Mouse (Mus musculus): ENCODE data around the gene Snrpc.
A peak's percentile ranks its signal among the peaks of the same experiment; 100 is the strongest.

Snrpc gene

DNA sequence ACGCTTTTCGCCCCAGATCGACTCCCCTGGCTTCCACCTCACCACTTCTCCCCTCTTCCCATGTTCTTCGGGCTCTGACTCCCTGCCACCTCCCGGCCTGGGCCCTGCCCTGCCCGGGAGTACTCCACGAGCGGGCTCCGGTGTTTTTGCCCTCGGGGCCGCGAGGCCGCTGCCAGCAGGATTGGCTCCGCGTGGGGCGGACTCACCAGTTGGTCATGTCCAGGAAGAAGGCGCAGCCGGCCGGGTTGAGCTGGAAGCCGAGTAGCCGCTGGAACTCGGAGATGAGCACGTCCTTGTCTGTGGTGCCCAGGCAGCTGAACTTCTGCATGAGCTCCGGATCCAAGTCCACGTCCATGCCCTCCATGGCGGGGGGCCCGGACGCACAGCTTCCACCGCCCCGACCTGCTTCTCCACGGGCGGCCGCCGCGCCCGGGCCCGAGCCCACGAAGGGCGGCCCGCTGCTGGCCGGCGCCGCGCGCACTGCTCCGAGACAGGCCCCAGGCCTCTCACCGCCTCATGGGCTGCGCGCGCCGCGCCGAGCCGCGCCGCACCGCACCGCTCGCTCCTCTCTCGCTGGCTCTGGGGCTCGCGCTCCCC, 17.9 kb upstream of the Snrpc start:
- DNase-seq: peak; percentile 62 to 72

DNA sequence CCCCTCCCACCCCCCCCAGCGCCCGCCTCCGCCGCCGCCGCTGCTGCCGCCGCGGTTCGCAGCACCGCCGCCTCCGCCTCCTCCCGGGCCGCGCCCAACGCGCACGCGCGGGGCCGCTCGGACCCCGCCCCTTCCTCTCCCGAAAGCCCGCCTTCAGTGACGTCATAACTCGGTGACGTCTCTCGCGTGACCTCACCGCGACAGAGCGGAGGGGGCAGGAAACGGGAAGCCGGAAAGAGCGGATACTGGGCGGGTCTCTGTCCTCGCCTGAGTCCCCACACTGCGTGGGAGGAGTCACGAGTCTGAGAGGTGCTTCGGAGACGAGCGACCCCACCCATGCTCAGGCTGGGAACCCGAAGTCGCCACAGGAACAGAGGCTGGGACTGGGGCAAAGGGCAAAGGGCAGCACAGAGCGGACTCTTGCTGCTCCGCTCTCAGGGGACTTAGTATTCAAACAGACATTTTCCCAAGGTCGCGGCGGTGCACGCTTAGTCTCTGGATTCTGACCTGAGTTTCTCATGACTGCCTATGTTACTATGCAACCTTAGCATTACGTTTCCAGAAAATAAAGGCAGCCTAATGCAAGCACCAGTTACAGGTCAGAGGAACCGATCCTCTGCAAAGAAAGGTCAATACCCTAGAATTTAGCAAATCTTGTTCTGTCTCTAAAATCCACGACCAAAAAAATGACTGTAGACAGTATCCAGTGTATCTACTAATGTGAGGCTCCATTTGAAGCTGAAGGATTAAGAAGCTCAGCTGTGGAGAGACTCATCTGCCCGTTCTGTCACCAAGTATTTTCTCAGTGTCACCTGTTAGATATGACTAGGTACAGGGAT, 17.2 kb upstream of the Snrpc start, which contains the start of gene D17Wsu92e:
D17Wsu92e (minus strand) TSS at position 81 of the 839 bp plus-strand sequence.
- peak; percentile 98 for DNase-seq

DNA sequence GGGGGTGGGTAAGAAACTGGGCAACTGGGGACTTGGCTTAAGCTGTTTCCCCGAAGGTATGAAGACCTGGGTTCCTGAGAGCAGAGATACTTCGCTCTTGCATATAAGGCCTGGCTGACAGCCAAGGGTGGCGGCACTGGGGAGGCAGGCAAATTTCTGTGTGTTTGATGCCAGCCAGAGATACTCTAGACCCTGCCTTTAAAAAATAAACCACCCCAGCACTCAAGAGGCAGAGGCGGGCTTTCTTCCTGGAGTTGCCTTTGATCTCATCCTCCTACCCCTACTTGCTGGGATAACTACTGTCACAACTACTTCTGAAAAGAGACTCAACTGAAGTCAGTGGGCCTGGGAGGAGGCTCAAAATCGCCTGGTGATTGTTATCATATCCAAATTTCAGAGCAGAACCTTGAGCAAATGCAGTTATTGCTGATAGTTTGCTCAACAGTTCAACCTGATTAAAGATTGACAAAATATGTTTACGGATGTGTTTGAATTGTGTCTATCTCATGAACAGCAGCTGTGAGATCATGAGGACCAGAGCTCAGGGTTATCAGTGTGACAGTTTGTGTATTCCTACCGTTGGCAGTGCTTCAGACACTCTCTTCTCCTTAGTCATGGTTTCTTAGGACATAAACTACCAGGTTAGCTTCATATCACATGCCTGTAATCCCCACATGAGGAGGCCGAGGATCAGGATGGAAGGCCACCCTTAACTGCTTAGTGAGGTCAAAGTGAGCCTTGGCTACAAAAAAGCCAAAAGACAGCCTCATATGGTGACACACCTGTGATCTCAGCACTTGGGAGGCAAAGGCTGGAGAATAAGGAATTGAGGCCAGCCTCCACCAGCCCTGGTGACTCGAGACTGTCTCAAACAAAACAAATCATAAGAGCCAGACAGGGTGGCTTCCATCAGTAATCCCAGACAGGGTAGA, 16.3 kb upstream of the Snrpc start:
- DNase-seq: peak; percentile 29 to 57

DNA sequence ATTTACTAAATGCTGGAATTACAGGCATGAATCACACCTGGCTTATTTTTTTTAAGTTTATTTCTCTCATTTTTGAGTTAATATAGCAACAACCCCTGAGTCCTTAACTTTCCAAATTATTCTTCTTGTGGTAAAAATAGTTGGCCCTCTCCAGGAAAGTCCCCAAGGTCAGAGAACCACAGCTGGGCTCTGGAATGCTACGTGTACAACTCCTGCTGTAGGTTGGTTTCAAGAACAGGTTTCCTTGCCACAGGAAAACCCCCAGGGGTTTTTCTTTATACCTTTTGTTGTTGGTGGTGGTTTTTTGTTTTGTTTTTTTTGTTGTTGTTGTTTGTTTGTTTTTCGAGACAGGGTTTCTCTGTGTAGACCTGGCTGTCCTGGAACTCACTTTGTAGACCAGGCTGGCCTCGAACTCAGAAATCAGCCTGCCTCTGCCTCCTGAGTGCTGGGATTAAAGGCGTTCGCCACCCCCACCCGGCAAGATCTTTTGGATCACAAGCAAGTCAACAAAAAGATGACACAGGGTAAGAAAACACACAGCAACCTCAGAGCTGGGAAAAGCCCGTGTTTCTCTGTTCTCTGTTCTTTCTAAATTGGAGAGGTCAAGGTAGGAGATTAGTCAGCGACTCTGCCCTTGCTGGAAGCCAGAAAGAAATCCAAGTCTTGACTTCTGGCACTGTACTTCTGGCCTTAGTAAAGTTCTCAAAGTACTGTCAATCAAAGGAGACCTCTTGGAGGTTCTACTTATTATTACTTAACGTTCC, 14.6 kb upstream of the Snrpc start:
- no peak for DNase-seq

DNA sequence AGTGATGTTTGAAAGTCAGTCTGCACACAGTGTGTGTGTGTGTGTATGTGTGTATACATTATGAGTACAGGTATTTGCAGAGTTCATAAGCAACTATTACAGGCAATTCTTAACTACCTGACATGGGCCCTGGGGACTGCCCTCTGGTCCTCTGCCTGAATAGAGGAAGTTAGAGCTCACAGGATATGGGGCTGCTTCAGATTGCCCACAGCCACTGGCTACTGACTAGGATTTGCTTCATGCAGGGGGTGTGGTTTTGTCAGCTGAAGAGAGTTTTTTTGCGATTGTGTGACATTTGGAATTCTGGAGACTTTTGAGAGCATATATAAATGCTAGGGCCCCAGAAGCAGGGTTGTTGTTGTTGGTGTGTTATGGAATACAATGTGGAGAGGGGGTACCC, 13.0 kb upstream of the Snrpc start:
- no peak for DNase-seq

DNA sequence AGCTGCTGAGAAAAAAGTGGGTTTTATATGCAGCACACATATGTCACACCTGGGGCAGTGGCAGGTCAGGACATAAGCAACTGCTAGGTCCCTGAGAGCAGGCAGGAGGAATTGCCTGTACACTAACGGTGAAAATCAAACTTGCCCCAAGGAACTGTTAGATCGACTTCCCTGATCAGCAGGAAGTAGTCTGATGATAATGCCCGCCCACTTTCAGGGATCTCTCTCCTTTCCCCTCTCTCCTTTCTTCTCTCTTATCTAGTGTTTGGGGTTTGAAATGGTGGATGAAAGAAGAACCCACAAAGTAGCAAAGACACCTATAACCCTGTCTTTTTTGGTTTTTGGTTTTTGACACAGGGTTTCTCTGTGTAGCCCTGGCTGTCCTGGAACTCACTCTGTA, 12.4 kb upstream of the Snrpc start:
- no peak for DNase-seq

DNA sequence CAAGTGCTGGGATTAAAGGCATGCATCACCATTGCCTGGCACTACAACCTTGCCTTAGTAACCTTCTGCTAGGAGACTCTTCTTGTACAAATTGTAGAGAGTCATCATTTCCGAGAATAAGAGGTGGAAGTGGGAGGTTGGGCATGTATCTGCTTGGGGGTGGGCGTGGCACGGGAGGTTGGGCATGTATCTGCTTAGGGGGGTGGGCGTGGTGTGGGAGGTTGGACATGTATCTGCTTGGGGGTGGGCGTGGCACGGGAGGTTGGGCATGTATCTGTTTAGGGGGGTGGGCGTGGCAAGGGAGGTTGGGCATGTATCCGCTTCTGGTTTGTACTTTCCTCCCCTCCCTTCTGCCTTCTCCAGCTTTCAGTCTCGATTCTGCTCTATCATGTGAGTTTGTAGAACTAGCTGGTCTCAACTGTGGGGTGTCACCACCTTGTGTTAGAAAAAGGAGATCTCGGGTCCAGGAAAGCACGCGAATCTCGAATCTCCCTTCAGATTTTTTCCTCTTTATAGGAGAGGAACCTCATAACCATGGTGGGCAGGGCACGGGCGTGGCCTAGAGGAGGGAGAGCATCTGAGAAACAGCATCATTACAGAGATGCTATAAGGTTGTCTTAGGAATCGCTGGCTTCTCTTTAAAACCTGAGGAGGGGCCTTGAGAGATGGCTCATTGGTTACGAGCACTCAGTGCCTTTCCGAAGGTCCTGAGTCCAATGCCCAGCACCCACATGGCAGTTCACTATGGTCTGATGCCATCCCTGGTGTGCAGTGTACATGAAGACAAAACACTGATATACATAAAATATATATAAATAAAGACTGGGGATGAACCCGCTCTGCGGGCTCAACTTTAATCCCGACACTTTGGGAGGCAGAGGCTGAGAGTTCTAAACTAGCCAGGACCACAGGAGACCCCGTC, 11.7 kb upstream of the Snrpc start:
- peak; percentile 79 to 86 for DNase-seq

DNA sequence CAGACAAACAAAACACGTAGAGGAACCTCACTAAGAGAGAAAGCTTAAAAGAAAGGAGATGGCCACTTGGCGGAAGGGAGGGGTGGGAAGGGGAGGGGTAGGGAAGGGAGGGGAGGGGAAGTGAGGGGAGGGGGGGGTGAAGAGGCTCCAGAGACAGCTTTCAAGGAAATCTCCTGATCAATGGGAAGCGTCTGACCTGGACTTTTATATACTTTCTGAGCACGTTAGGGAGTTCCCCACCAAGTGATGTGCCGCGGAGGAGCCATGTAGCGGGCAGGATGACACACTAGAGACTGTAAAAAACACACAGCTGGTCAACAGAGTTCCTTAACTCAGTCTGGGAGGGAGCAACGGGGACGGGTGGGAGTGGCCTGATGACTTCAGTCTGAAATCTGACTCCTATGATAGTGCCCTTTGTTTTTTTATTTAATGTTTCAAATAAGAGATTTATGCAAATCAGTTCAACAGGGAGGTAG, 11.0 kb upstream of the Snrpc start:
- DNase-seq: peak; percentile 12 to 34

DNA sequence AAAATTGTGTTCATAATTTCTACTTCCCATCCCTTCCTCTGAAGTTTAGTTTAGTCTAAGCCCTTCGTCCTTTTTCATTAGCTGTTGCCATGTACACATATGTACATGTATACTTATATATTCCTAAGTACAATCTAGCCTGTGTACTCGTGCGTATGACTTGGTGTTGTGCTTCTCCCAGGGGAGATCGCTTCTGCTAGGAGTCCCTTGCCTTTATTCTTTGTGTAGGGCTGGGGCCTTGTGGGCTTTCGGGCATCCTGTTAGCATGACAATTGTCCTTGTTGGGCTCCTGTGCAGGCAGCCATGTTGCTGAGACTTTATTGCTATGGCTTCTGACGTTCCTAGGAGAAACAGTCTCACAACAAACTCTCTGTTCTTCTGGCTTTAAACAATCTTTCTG, 10.4 kb upstream of the Snrpc start:
- no peak for DNase-seq

DNA sequence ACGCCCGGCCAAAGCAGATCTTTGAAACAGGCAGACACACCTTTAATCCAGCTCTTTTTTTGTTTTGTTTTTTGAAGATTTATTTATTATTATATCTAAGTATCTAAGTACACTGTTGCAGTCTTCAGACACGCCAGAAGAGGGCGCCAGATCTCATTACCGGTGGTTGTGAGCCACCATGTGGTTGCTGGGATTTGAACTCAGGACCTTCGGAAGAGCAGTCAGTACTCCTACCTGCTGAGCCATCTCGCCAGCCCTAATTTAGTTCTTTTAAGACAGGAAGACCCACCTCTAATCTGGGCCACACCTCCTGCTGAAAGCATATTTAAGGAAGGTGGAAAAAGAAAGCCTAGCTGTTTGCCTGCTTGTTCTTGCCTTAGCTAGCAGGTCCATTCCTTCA, 7.5 kb upstream of the Snrpc start:
- DNase-seq: peak; percentile 17 to 19

DNA sequence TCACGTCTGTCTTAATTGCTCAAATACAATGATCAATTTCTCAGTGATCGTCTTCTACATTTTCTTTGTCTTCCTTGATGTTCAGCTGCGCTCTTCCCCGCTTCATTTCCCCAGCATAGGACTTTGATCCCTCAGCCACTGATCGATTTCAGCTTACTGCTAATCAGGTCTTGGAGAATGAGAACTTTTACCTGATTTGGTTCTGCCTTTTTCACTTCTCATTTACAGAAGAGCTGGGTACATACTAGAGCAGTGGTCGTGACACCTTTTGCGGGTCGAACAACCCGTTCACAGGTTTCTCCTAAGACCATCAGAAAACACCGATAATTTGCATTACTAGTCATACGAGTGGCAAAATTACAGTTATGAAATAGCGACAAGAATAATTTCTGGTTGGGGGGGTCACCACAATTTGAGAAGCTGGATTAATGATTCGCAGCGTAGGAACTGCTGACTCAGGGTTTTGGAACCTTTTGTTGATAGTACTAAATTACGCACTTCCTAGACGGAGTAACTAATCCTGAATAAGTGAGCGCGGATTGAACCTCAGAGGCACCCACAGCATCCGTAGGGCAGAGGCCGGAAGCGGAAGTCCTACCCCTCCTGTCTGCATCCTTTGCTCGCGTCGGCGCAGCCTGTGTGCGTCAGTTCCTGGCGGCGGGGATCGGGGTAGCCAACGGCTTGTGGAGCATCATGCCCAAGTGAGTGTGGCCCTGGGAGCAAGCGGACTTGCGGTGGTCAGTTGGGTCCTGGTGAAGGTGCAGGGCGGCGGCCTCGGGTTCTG, 1.7 kb downstream of the Snrpc start:
- peak; percentile 89 to 92 for DNase-seq

DNA sequence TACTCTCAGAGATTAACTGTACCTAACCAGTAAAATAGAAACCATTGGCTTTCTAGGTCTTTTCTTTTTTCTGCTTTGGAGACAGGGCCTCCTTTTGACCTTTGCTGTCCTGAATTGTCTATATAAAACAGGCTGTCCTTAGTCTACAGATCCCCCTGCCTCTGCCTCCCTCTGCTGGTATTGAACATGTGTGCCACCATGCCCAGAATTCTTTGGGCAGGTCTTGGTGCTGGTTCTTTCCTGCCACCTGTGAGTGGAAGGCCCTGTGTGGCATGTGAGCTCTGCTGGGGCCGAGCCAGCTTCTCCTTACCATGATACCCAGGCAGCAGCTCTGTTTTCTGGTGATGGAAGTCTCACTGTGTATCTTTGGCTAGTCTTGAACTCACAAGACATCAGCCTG, 10.4 kb downstream of the Snrpc start:
- DNase-seq: no peak

DNA sequence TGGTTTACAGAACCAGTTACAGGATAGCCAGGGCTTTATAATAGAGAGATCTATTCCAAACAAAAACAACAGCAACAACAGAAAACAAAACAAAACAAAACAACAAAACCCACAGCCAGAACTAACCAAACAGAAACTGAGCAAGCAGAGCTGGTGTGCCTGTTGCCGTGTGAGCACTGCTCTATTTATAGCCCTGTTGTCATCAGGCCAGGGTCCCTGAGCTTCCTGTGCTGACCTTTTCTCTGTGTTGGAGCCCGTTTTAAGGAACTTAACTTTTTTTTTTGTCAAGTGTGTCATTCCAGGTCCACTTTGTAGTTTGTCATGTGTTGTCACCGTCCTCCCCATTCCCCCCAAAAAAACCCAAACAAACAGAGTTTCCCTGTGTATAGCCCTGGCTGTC, 13.1 kb downstream of the Snrpc start:
- no peak for DNase-seq

DNA sequence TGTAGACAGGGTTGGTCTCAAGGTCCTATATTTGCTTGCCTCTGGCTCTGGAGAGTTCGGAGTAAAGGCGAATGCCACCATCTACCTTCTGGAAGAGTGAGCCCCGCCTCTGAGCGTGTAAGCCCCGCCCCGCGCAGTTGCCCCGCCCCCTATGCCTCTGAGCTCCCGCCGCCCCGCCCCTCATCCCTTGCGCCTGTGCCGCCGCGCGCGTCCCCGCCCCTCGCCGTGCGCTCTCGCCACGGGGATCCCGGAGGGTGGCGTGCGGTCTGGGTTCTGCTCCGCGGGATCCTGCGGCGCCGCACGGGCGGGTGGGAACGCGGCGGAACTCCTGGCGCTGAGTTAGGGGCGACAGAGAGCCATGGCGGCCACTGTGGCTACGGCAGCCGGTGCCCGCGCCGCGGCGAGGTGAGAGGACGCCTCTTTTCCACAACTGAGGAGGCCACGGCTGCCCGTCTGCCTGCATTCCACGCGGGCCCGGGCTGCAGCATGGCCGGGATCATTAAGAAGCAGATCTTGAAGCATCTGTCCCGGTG, 18.4 kb downstream of the Snrpc start, which contains the start of gene Uhrf1bp1:
Uhrf1bp1 (plus strand) TSS at position 177 of the 533 bp plus-strand sequence.
- DNase-seq: peak; percentile 71 to 78

DNA sequence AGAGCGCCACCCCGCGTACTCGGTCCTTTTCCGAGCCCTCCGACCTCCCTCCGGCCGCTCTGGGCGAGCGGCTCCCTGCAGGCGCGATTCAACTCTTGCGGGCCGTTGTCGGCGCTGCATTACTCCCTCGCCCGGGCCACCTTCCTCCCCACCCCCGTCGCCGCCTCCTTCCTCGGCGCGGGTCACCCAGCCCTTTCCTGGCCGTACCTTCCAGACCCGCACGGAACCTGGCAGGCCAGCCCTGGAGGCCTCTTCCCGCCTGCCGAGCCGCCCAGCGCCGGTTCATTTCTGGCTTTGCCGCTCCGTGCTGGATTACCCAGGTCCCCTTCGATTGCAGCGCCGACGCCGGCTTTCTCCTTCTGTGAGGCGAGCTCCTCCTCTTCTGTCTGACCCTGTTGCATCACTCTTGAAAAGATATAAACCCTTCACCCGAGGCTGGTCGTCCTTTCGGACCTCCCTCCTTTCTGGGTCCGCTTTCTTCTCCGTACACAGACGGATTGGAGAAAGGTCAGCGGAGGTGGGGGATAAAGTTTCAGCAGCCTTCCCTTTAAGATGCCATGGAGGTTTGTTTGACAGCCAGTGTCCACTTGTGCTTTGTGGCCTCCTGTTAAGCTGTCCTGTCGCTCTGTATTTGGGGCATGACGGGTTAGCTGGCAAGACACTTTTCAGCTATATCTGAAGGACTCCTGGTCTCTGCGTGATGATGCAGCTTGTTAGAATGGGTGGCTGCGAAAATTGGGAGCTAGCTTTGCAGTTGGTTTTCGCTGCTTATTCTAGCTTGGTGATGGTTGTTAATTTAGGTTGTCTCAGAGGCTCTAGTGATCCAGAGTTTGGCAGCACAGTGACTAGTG, 19.1 kb downstream of the Snrpc start:
- DNase-seq: peak in 1 of 2 experiments; percentile 18

DNA sequence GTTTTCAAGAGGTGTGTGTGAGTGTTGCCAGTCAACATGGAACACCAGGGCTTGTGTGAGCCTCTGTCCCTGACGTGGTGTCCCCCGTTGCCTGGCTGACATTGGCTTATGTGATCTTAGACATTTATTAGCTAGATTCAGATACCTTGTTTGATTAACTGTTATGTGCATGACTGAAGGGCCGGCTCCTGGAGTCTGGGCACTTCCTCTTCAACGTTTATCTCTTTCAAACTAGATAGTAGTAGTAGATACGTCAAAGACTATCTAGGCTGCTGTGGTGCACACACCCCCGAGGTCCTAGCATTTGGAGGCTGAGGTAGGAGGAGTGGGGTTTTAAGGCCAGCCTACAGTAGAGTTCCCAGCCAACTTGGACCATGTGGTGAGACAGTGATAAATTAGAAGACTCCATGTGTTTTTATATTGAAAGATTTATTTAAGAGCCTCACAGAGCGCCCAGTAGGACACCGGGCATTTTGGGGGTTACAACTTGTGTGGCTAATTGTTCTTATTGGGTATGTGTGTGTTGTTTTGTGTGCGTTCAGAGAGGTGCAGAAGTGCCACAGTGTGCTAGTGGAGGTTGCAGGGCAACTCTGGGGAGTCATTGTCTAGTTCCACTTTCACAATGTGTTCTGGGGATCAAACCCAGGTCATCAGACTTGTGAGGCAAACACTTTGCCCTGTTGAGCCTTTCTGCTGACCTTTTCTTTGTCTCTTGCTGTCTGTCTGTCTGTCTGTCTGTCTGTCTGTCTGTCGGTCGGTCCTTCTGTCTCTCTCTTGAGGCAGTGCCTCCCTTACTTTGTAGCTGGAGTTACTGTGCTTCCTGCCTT, 19.9 kb downstream of the Snrpc start:
- no peak for DNase-seq

DNA sequence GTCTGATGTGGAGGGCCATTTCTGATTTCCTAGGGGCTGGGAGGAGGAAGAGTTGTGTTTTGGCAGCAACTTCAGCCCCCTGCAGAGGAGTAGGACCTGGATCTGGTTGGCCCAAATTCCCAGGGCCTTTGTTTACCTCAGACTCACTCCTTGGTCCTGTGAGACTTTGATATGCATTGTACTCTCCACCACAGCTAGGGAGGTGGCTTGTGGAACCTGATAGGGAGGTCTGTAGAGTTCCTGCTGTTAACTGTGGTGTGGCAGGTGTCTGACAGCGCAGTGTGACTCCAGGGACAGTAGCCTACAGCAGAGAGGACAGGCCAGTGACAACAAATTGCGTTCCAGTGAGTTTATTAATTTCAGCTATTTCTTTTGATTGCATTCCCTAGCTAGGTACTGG, 21.2 kb downstream of the Snrpc start:
- no peak for DNase-seq

DNA sequence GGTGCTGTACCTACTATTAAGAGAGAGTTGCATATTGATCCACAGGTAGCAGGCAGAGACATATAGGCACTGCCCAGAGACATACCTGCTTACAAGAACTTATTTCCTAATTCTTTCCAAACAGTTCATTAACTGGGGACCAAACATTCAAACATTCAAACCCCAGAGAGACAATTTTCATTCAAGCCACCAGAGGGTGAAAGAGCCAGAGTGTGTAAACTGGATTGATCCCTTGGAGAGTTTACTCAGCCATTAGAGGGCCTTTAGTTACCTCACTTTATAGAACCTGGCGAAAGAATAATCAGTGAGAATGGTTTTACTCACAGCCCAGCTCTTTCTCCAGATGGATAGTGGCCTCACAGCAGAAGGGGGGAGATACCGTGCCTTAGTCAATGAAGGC, 27.5 kb downstream of the Snrpc start:
- DNase-seq: no peak
